Mouse (Mus musculus) kidney, postnatal 25 days (tissue): ENCODE measurements around the gene Cmip.

Experiments used
- DNase-seq, 2 experiments: peaks; one replicate each; pipeline ENCODE4 v3.0.0; 2021; ENCODE audit warnings: mixed read lengths in 2 of 2

Cmip gene

GRCm38 (mm10) chr8:117257029-117257820 is at the start of gene Cmip:
TSS of gene Cmip (plus strand) at chr8:117257064.
- DNase-seq, result peak; percentile 46 to 69

- DNase-seq, result no peak
Observed at GRCm38 (mm10) chr8:117209150-117209549, 47.7 kb upstream of the Cmip start.

GRCm38 (mm10) chr8:117212100-117212499 is 44.8 kb upstream of the Cmip start:
- no peak for DNase-seq

- no peak for DNase-seq
Observed at GRCm38 (mm10) chr8:117217724-117218123, 39.1 kb upstream of the Cmip start.

GRCm38 (mm10) chr8:117222396-117222795 is 34.5 kb upstream of the Cmip start:
- peak; percentile 68 to 70 for DNase-seq

- DNase-seq, result peak; percentile 90 to 95
Observed at GRCm38 (mm10) chr8:117224630-117225029, 32.2 kb upstream of the Cmip start.

GRCm38 (mm10) chr8:117226306-117226705 is 30.6 kb upstream of the Cmip start:
- peak; percentile 56 to 76 for DNase-seq

- peak; percentile 36 to 51 for DNase-seq
Observed at GRCm38 (mm10) chr8:117227339-117227738, 29.5 kb upstream of the Cmip start.

GRCm38 (mm10) chr8:117233199-117233598 is 23.7 kb upstream of the Cmip start:
- no peak for DNase-seq

GRCm38 (mm10) chr8:117236531-117236930 is 20.3 kb upstream of the Cmip start:
- no peak for DNase-seq

- no peak for DNase-seq
Observed at GRCm38 (mm10) chr8:117240326-117240725, 16.5 kb upstream of the Cmip start.

- no peak for DNase-seq
Observed at GRCm38 (mm10) chr8:117240841-117241494, 15.9 kb upstream of the Cmip start.

GRCm38 (mm10) chr8:117241848-117242247 is 15.0 kb upstream of the Cmip start:
- DNase-seq, result no peak

- DNase-seq, result no peak
Observed at GRCm38 (mm10) chr8:117242286-117242685, 14.6 kb upstream of the Cmip start.

- DNase-seq, result no peak
Observed at GRCm38 (mm10) chr8:117244601-117245000, 12.3 kb upstream of the Cmip start.

GRCm38 (mm10) chr8:117248341-117248740 is 8.5 kb upstream of the Cmip start:
- no peak for DNase-seq

- DNase-seq, result no peak
Observed at GRCm38 (mm10) chr8:117251086-117251681, 5.7 kb upstream of the Cmip start.

GRCm38 (mm10) chr8:117252650-117253049 is 4.2 kb upstream of the Cmip start:
- DNase-seq, result no peak

GRCm38 (mm10) chr8:117253390-117254269 is 3.2 kb upstream of the Cmip start:
- DNase-seq, result no peak

- no peak for DNase-seq
Observed at GRCm38 (mm10) chr8:117254496-117254895, 2.4 kb upstream of the Cmip start.

GRCm38 (mm10) chr8:117256292-117256938 is 449 bp upstream of the Cmip start:
- peak; percentile 95 to 98 for DNase-seq
